In genomic region chr1:45431922-45432321, GRCm38 (mm10) we compare ENCODE assay signal across 8 mouse cellular contexts.
DNase-seq lines count a peak whose midpoint lies in the region; ATAC-seq and TF ChIP-seq lines count a peak whose summit lies in the region.

No protein-coding gene starts in this region.

- H3K9me3 ChIP-seq in liver, embryonic 11.5 days (ENCODE audit: control insufficient read depth, low read length) = no peaks in the 10 kb centered on the region
- no peaks in the 10 kb centered on the region for H3K9me3 ChIP-seq in limb, embryonic 15.5 days
- H3K9me3 ChIP-seq in neural tube, embryonic 15.5 days (replicated peaks) = no peaks in the 10 kb centered on the region

- TF ChIP-seq POLR2A in kidney, adult 2 months (IDR thresholded peaks at IDR 0.05; ENCODE audit: low read depth, low read length) = no peak

- no peak overlapping the region for H3K9ac ChIP-seq in liver, embryonic 11.5 days (ENCODE audit: low read depth, low read length)
- H3K9ac ChIP-seq in limb, embryonic 15.5 days = no peak overlapping the region
- no peak overlapping the region for H3K9ac ChIP-seq in neural tube, embryonic 15.5 days (replicated peaks)

- WGBS in liver, embryonic 11.5 days = 27% methylated on average over 3 of the region's 3 CpGs
- WGBS in kidney, adult 2 months = 6% methylated on average over 3 of the region's 3 CpGs
- 11% methylated on average over 3 of the region's 3 CpGs for WGBS in limb, embryonic 15.5 days
- 23% methylated on average over 3 of the region's 3 CpGs for WGBS in neural tube, embryonic 15.5 days

- TF ChIP-seq CTCF in kidney, adult 2 months (conservative IDR thresholded peaks at IDR 0.05; ENCODE audit: insufficient read depth, insufficient read length, low read depth, low read length) = peak; percentile 29; the same call in 1 of the 2 replicates

- H3K4me2 ChIP-seq in liver, embryonic 11.5 days = no peak overlapping the region
- H3K4me2 ChIP-seq in limb, embryonic 15.5 days = no peak overlapping the region
- no peak overlapping the region for H3K4me2 ChIP-seq in neural tube, embryonic 15.5 days

- H3K4me3 ChIP-seq in liver, embryonic 11.5 days (ENCODE audit: low read depth, low read length) = no peak overlapping the region
- H3K4me3 ChIP-seq in kidney, adult 2 months (ENCODE audit: insufficient read depth, low read depth, low read length) = no peak overlapping the region
- H3K4me3 ChIP-seq in limb, embryonic 15.5 days = no peak overlapping the region
- no peak overlapping the region for H3K4me3 ChIP-seq in neural tube, embryonic 15.5 days (replicated peaks)

- no peak overlapping the region for H3K27ac ChIP-seq in liver, embryonic 11.5 days (ENCODE audit: low read depth, low read length)
- H3K27ac ChIP-seq in kidney, adult 2 months (ENCODE audit: insufficient read depth, low read depth, low read length) = no peak overlapping the region
- H3K27ac ChIP-seq in limb, embryonic 15.5 days = no peak overlapping the region
- H3K27ac ChIP-seq in neural tube, embryonic 15.5 days (replicated peaks) = no peak overlapping the region

- H3K36me3 ChIP-seq in liver, embryonic 11.5 days (ENCODE audit: control insufficient read depth, insufficient read depth, low read length) = no peaks in the 10 kb centered on the region
- H3K36me3 ChIP-seq in kidney, adult 2 months (ENCODE audit: control insufficient read depth, insufficient read depth, low read length) = no peaks in the 10 kb centered on the region
- peaks cover 22% of the 10 kb centered on the region for H3K36me3 ChIP-seq in limb, embryonic 15.5 days
- no peaks in the 10 kb centered on the region for H3K36me3 ChIP-seq in neural tube, embryonic 15.5 days

- ATAC-seq in liver, embryonic 11.5 days (replicated peaks; ENCODE audit: low FRiP score) = peak; percentile 61
- peak; percentile 48; the same call in 1 of the 2 replicates for ATAC-seq in limb, embryonic 15.5 days (ENCODE audit: insufficient number of reproducible peaks, low FRiP score, low TSS enrichment, low read depth)
- ATAC-seq in neural tube, embryonic 15.5 days (ENCODE audit: low FRiP score) = peak; percentile 68; the same call in 1 of the 2 replicates

- DNase-seq in liver, embryonic 11.5 days (ENCODE audit: low spot score) = no peak
- no peak for DNase-seq in liver
- peak; percentile 3 for DNase-seq in cerebellum, adult 11-12 months
- peak; percentile 61 for DNase-seq in forelimb bud, embryonic 11.5 days (ENCODE audit: low read depth, low spot score)
- peak; percentile 69 for DNase-seq in kidney, adult 2 months
- no peak for DNase-seq in urinary bladder, postnatal 10 days (ENCODE audit: low spot score)

- H3K27me3 ChIP-seq in liver, embryonic 11.5 days (replicated peaks; ENCODE audit: control insufficient read depth, insufficient read depth, low read length) = no peaks in the 10 kb centered on the region
- H3K27me3 ChIP-seq in kidney, adult 2 months (replicated peaks; ENCODE audit: control insufficient read depth, insufficient read depth, low read length) = no peaks in the 10 kb centered on the region
- no peaks in the 10 kb centered on the region for H3K27me3 ChIP-seq in limb, embryonic 15.5 days
- H3K27me3 ChIP-seq in neural tube, embryonic 15.5 days (replicated peaks) = no peaks in the 10 kb centered on the region

- no peaks in the 10 kb centered on the region for H3K4me1 ChIP-seq in liver, embryonic 11.5 days (replicated peaks; ENCODE audit: control insufficient read depth, insufficient read depth, low read length)
- H3K4me1 ChIP-seq in kidney, adult 2 months (ENCODE audit: control insufficient read depth, insufficient read depth, low read length) = no peaks in the 10 kb centered on the region
- 0 out of 2 replicates have a peak, but pooled peaks cover 4% of the 10 kb centered on the region for H3K4me1 ChIP-seq in limb, embryonic 15.5 days
- no peaks in the 10 kb centered on the region for H3K4me1 ChIP-seq in neural tube, embryonic 15.5 days

Comparison
In these comparisons a context has a peak if more than half of its experiments do, and no peak if none do; other contexts are left out.
1. DNase-seq: peak in cerebellum, adult 11-12 months (single experiment), forelimb bud, embryonic 11.5 days (single experiment) and kidney, adult 2 months (single experiment); none in liver, embryonic 11.5 days (single experiment), liver (single experiment) and urinary bladder, postnatal 10 days (single experiment).
2. Peak in every context shown above with its lines, with median percentiles within 50 percentile points of each other: ATAC-seq.